Mouse (Mus musculus) layer of hippocampus, adult 9-11 months (tissue): ENCODE measurements around the gene Prkag3.

Experiments
- DNase-seq: peaks from one replicate; pipeline ENCODE4 v3.0.0; 2022

Gene Prkag3

DNA sequence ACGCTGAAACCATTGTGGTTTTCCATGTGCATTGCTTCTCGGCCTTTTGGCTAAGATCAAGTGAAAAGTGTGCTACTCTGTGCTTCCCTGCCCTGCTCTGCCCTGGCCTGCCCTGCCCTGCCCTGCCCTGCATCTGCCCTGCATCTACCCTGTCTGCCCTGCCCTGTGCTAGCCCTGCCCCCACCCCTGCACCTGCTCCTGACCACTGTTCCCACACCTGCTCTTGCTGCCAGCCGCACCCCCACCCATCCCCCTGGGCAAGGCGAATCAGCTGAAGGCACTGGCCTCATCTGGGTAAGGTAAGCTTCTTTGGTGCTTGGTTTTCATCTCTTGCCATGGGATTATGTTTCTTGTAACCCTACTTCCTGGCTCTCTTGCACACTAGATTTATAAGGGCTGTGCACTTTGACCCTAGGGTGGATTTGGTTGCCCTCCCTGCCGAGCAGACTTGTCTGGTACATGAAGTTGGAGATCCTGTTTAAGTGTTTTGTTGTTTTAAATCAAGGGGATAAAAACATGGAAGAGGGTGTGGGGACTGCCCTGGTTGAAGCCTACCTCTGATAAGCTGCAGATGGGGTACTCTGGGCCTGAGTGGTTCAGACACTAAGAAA is 5.3 kb upstream of the Prkag3 start:
- DNase-seq: no peak

GRCm38 (mm10) chr1:74753266-74753974 is 4.4 kb upstream of the Prkag3 start:
- peak; percentile 26 for DNase-seq

DNA sequence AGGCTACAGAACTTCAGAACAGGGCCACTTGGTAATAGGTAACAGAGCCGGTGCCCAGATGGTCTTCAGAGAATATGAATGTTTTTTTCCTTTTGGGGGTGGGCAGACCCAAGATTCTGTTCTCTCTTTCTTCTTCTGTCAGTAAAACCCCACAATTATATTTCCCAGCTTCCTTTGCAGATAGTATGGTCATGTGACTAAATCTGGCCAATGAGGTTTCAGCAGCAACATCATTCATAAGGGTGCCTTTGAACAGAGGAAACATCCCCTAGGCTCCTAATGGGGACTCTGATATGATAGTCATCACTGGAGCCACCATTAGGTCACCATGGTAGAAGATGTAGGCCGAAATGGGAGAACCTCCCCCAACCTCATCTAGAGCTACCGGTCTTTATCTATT is 3.8 kb upstream of the Prkag3 start:
- DNase-seq: no peak

GRCm38 (mm10) chr1:74752150-74752549 is 3.1 kb upstream of the Prkag3 start:
- no peak for DNase-seq

DNA sequence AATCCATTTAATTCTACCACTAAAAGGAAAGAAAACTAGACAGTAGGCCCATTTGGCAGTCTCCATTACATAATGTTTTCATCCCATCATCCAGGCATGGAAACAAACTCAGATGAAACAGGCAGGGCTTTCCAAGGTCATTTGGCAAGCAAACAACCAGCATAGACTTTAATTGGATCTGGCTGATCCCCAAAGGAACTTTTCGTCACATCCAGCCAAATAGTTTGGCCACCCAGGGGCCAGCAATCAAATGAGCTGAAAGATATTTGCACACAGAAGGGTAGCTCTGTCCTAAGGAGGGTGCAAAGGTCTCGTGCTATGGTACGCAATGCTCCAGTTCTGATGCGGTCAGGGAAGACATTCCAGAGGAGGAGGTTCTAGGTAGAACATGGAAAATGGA is 1.7 kb upstream of the Prkag3 start:
- DNase-seq: no peak

DNA sequence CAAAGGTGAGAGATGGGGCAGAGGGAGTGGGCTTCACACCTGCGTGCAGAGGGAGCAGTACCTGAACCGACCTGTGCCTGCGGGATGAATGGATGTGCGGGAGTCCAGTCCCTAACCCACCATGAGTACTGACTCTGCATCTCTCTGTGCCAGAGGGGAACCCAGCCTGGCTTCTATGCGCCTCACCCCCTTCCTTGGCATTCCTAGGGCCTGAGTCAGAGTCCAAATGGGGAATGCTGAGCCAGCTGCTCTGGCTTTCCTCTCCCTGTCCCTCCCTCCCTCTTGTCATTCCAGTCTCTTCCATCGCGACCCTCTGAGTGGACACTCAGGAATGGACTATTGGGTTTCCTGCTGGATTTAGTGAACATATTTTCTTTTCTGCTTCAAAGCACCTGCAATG is 280 bp upstream of the Prkag3 start:
- no peak for DNase-seq

GRCm38 (mm10) chr1:74747335-74747734 is 1.7 kb downstream of the Prkag3 start:
- DNase-seq: no peak

DNA sequence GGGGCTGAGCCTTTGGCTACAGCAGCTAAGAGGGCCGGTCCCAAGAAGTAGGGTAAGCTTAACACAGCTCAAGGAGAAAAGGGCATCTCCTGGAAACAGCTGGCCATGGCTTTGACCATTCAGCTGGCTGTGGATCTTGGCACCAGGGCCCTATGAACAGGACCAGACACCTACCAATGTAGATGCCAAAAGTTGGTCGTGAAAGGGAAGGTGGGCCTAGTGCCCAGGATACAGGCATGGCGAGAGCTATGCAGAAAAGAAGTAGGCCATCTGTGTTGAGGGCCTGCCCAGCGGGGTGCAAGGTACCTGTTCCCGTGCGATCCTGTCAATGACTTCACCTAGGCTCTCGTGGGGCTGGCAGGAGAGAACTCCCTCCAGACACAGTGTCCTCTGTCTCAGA is 8.2 kb downstream of the Prkag3 start:
- DNase-seq: no peak

DNA sequence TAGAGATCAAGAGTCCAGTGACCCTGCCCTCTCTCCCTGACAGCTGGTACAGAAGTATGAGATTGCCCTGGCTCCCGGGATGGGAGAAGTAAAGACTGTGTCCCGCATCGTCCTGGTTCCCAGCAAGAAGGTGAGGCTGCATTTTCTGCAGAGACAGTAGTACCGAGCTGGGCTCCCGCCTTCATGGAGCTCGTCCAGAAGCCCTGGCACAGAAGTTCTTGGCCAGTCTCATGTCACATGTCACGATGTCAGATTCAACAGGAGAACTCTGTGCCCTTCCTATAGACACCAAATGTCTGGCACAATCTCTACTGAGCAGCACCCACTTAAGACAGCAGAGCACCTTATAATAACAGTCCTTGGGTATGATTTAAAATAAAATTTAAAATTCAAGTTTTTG is 11.5 kb downstream of the Prkag3 start:
- DNase-seq: no peak

DNA sequence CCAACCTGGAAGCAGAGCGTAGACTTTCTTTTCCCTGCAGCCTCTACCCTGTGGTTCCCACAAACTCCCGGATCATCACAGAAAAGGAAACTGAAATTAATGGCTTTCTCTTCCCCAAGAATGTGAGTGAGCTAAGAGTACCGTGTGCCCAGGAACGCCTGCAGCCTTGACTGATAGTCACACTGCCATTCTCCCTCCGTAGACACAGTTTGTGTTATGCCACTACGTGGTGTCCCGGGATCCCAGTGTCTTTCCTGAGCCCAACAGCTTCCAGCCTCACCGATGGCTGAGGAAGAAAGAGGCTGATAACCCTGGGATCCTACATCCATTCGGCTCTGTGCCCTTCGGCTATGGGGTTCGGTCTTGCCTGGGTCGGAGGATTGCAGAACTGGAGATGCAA is 12.0 kb downstream of the Prkag3 start:
- no peak for DNase-seq

DNA sequence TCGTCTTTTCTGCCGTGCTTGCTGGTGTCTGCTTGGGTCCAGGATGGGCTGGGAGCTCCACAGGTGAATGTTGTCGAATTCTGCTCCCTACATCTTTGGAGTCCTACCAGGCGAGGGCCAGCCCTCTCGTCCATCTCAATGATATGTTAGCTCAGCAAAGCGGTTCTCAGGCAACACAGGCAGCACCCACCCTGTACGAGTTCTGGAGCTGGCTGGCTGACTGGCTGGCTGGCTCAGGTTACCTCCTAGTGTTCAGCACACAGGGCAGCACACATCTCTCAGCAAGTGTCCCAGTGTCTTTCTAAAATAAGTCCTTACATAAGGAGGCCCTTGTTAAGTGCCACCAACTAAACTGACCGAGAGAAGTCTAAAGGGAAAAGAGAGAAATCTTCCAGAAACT is 20.6 kb downstream of the Prkag3 start:
- DNase-seq: no peak

GRCm38 (mm10) chr1:74726674-74727073 is 22.3 kb downstream of the Prkag3 start:
- DNase-seq: no peak

- DNase-seq: no peak
Measured at GRCm38 (mm10) chr1:74726114-74726513, 22.9 kb downstream of the Prkag3 start.

GRCm38 (mm10) chr1:74723748-74724147 is 25.3 kb downstream of the Prkag3 start:
- no peak for DNase-seq

GRCm38 (mm10) chr1:74721657-74722056 is 27.4 kb downstream of the Prkag3 start:
- DNase-seq: no peak

DNA sequence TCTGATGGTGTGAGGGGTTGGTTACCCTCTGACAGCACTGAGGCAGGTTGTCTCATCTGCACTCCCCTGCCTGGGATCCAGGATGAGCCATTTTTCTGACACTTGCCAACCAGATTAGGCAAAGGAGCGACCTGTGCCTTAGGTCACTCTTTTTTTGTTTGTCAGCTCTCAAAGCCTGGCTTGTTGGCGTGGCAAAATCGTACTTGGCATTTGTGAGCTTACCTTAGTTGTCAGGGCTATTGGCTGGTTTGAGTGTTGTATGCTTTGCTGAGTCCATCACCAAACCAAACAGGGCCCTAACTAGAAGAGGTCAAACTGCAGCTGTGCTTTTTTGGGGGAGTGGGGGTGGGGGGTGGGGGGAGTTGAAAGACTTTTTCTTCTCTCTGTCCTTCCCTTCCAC is 29.7 kb downstream of the Prkag3 start:
- DNase-seq: no peak

GRCm38 (mm10) chr1:74718113-74718512 is 30.9 kb downstream of the Prkag3 start:
- DNase-seq: no peak

- no peak for DNase-seq
Measured at GRCm38 (mm10) chr1:74715886-74716285, 33.1 kb downstream of the Prkag3 start.

GRCm38 (mm10) chr1:74715468-74715867 is 33.6 kb downstream of the Prkag3 start:
- no peak for DNase-seq

DNA sequence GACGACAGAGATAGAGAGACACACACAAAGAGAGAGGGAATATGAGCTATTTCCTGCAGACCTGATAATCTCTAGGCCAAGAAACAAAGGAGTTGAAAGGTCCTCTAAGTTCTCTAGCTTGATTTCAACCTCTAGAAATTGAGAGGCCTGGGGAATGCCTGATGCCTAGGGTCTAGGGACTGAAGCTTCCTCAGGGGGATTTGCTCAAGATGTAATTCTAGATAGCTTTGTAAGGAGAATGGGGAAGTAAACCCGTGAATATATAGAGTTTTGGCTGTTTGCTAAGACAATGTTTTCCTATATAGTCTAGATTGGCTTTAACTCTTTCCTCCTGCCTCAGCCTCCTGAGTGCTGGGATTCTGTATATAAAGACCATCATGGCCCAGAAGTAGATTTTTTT is 34.1 kb downstream of the Prkag3 start:
- DNase-seq: no peak

DNA sequence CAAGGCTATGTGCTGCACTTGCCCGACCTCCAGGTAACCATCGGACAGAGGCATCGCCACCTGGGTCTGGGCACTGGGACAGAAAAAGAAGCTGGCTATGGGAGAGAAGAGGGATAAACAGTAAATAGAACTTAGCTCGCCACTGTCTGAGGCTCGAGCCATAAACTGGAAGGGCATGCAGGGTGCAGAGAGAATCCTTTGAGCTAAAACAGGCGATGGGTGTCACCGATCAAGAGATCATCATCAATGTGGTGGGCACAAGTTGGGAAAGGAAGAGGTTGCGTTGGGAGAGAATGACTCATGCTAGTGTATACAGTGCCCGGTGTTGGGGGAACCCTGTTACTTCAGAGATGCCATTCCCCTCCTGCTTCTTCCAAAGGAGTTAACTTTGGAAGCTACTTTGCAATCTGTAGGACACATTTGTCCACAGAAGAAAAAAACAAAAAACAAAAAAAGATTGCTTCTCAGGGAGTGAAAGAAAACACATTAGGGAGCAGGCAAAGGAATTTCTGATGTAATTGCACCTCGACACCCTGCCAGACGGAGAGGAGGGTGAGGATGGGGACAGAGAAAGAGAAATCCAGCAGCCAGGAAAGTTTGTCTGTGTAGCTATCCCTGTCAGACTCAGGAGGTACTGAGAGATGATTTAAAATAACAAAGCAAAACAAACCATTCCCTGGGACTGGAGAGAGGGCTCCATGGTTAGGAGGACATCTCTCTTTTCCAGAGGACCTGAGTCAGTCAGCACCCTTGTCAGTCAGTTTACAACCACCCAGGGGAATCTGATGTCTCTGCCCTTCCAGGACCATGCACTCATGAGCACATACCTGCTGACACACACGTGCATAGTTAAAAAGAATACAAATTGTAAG is 34.9 kb downstream of the Prkag3 start:
- DNase-seq: no peak

DNA sequence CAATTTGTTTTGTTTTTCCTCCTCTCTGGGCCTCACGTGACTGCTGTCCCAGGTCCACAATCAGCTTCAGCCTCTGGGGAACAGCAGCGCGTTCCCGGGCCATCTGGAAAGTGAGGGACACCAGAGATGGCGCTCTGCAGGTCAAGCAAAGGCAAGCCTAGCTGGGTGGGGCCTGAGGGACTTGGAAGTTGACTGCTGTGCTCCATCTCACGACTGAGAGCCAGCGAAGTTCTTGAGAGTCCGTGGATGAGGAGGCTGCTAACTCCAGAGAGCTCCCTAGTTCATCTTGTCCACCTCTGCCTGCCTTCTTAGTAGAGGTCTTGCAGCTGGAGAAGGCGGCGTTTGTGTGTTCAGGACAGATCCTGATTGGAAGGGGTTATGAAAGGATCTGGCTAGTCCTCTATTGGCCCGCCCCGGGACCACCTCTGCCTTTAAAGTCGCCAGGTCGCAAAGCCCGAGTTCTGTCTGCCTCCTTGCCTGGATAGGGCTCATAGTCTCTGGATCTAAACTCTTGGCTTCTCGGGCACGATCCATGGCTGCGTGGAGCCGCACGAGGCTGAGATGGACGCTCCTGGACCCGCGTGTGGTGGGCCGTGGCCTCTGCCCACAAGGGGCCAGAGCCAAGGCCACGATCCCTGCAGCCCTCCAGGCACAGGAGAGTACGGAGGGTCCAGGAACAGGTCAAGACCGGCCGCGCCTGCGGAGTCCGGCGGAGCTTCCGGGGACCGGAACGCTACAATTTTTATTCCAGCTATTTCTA is 35.7 kb downstream of the Prkag3 start, which contains the start of gene Cyp27a1:
Gene Cyp27a1 (plus strand): TSS at position 476 of the 760 bp plus-strand sequence.
- peak; percentile 31 for DNase-seq

DNA sequence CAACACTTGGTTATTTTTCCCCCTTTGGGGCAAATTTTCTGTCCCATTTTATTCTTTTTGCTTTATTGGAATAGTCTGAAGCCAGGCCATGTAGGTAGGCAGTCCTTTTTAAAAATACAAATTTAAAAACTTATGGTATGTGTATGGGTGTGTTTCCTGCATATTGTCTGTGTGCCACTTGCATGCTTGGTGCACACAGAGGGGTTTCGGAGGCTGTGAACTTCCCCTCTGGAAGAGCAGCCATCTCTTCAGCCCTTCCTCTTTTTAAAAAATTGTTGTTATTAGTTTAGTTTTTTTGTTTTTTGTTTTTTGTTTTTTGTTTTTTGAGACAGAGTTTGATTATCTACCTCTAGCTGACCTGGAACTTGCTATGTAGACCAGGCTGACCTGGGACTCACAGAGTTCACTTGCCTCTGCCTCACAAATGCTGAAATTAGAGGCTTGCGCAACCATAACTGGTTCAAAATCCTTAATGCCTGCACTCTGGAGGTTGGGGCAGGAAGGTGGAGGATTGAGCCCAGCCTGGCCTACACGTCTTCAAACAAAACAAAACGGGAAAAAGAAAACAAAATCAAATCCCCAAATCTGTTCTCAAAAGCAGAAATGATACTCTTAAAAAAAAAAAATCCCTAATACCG is 36.4 kb downstream of the Prkag3 start:
- DNase-seq: no peak
